Mouse (Mus musculus): ENCODE results near the gene Grhpr. TPM values are rescaled to one million over a fixed set of nuclear protein-coding genes. Genes with fewer than 3 reads are reported as not detected.

The Grhpr gene
- total and polyA plus RNA-seq, 2 experiments from 2014 or later, result 103 to 147 TPM

GRCm38 (mm10) chr4:45018452-45018980 lies 37.3 kb downstream of the Grhpr start, which contains the start of gene Polr1e:
Polr1e (plus strand) TSS chr4:45018583.
- under 1% methylated on average over 29 of the region's 29 CpGs for WGBS
- peaks cover 22% of the 10 kb centered on the region for H3K4me1 ChIP-seq (ENCODE audit: control insufficient read depth, insufficient read depth)
- peak within 1 kb of the TSS; percentile 75 for H3K4me3 ChIP-seq (ENCODE audit: low read depth, low read length)
- DNase-seq (ENCODE audit: low spot score) (peak; percentile 92), ATAC-seq (ENCODE audit: insufficient read depth, low read depth) (peak; percentile 91)
- no peak for TF ChIP-seq CTCF (IDR thresholded peaks at IDR 0.05; ENCODE audit: low read depth)
- no peak for TF ChIP-seq EP300 (IDR thresholded peaks at IDR 0.05; ENCODE audit: low read depth)
- H3K9me3 ChIP-seq (replicated peaks; ENCODE audit: control insufficient read depth, low read length), result no peaks in the 10 kb centered on the region
- H3K27ac ChIP-seq (ENCODE audit: low read depth), result peak within 1 kb of the TSS; percentile 52
- peak within 1 kb of the TSS; percentile 81 for H3K4me2 ChIP-seq (ENCODE audit: low read depth, low read length)
- H3K27me3 ChIP-seq (ENCODE audit: control insufficient read depth, insufficient read depth, low read length), result no peaks in the 10 kb centered on the region
- peak within 1 kb of the TSS; percentile 51 for H3K9ac ChIP-seq (replicated peaks; ENCODE audit: low read depth, low read length)
- H3K36me3 ChIP-seq (replicated peaks; ENCODE audit: control insufficient read depth, insufficient read depth, low read length), result peaks cover 9% of the 10 kb centered on the region

DNA sequence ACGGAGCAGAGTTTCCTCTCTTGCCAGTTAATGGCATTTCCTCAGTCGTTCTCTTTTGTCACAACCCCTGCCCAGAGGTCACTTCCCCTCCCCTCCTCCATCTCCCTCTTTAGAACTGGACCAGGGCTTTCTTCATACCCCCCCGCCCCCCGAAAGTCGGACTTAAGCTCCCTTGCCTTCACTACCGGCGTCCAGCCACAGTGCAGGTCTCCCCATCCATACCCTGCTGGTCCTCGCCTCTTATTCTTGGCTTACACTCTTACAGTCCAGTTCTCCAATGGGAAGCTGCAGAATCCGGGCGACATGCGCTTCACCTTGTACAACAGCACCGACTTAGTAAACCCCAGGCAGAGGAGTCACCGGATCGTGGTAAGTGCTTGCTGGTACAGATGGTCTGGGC lies 37.8 kb downstream of the Grhpr start:
- H3K9me3 ChIP-seq (replicated peaks; ENCODE audit: control insufficient read depth, low read length), result no peaks in the 10 kb centered on the region
- H3K4me2 ChIP-seq (ENCODE audit: low read depth, low read length), result peak overlapping the region; percentile 81
- peaks cover 14% of the 10 kb centered on the region for H3K36me3 ChIP-seq (replicated peaks; ENCODE audit: control insufficient read depth, insufficient read depth, low read length)
- TF ChIP-seq CTCF (IDR thresholded peaks at IDR 0.05; ENCODE audit: low read depth) (no peak), EP300 (IDR thresholded peaks at IDR 0.05; ENCODE audit: low read depth) (no peak)
- peak overlapping the region; percentile 51 for H3K9ac ChIP-seq (replicated peaks; ENCODE audit: low read depth, low read length)
- H3K27ac ChIP-seq (ENCODE audit: low read depth), result peak overlapping the region; percentile 52
- ATAC-seq (ENCODE audit: insufficient read depth, low read depth) (peak; percentile 38), DNase-seq (ENCODE audit: low spot score) (no peak)
- H3K4me1 ChIP-seq (ENCODE audit: control insufficient read depth, insufficient read depth), result peaks cover 18% of the 10 kb centered on the region
- peak overlapping the region; percentile 75 for H3K4me3 ChIP-seq (ENCODE audit: low read depth, low read length)
- H3K27me3 ChIP-seq (ENCODE audit: control insufficient read depth, insufficient read depth, low read length), result no peaks in the 10 kb centered on the region
- 2% methylated on average over 14 of the region's 14 CpGs for WGBS

DNA sequence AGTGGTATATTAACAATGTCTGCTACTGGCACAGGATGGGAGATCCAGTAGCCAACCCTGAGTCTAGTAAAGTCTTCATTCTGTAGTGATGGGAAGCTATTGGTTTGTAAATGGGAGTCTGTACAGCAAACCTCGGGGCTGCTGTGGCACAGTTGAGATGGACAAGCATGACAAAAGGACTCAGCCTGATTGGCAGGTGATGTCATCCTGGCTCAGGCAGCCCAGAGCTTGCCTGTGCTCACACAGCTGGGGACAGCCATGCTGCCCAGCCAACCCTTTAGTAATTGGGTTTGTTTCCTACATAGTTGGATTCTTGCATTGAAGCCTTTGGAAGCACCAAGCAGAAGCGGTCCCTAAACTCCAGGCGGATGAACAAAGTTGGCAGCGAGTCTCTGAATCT lies 45.3 kb downstream of the Grhpr start:
- Histone ChIP-seq H3K9me3 (replicated peaks; ENCODE audit: control insufficient read depth, low read length) (no peaks in the 10 kb centered on the region), H3K27ac (ENCODE audit: low read depth) (no peak overlapping the region), H3K4me1 (ENCODE audit: control insufficient read depth, insufficient read depth) (no peaks in the 10 kb centered on the region), H3K4me3 (ENCODE audit: low read depth, low read length) (no peak overlapping the region), H3K4me2 (ENCODE audit: low read depth, low read length) (no peak overlapping the region), H3K36me3 (replicated peaks; ENCODE audit: control insufficient read depth, insufficient read depth, low read length) (peaks cover 83% of the 10 kb centered on the region), H3K9ac (replicated peaks; ENCODE audit: low read depth, low read length) (no peak overlapping the region), H3K27me3 (ENCODE audit: control insufficient read depth, insufficient read depth, low read length) (no peaks in the 10 kb centered on the region)
- 87% methylated on average over 4 of the region's 4 CpGs for WGBS
- DNase-seq (ENCODE audit: low spot score), result no peak
- no peak for ATAC-seq (ENCODE audit: insufficient read depth, low read depth)
- TF ChIP-seq CTCF (IDR thresholded peaks at IDR 0.05; ENCODE audit: low read depth), result no peak
- no peak for TF ChIP-seq EP300 (IDR thresholded peaks at IDR 0.05; ENCODE audit: low read depth)

- DNase-seq (ENCODE audit: low spot score) (no peak), ATAC-seq (ENCODE audit: insufficient read depth, low read depth) (no peak)
- H3K27ac ChIP-seq (ENCODE audit: low read depth), result no peak overlapping the region
- H3K4me3 ChIP-seq (ENCODE audit: low read depth, low read length), result no peak overlapping the region
- TF ChIP-seq EP300 (IDR thresholded peaks at IDR 0.05; ENCODE audit: low read depth) (no peak), CTCF (IDR thresholded peaks at IDR 0.05; ENCODE audit: low read depth) (no peak)
- 75% methylated on average over 9 of the region's 9 CpGs for WGBS
- no peaks in the 10 kb centered on the region for H3K9me3 ChIP-seq (replicated peaks; ENCODE audit: control insufficient read depth, low read length)
- H3K27me3 ChIP-seq (ENCODE audit: control insufficient read depth, insufficient read depth, low read length), result no peaks in the 10 kb centered on the region
- no peak overlapping the region for H3K9ac ChIP-seq (replicated peaks; ENCODE audit: low read depth, low read length)
- H3K36me3 ChIP-seq (replicated peaks; ENCODE audit: control insufficient read depth, insufficient read depth, low read length), result peaks cover 81% of the 10 kb centered on the region
- peaks cover 7% of the 10 kb centered on the region for H3K4me1 ChIP-seq (ENCODE audit: control insufficient read depth, insufficient read depth)
- no peak overlapping the region for H3K4me2 ChIP-seq (ENCODE audit: low read depth, low read length)
These were observed 51.4 kb downstream of the Grhpr start for GRCm38 (mm10) chr4:45032586-45032985.

- H3K4me1 ChIP-seq (ENCODE audit: control insufficient read depth, insufficient read depth), result peaks cover 7% of the 10 kb centered on the region
- H3K27ac ChIP-seq (ENCODE audit: low read depth), result peak overlapping the region; percentile 62; the same call in 1 of the 2 replicates
- DNase-seq (ENCODE audit: low spot score) (peak; percentile 42), ATAC-seq (ENCODE audit: insufficient read depth, low read depth) (no peak)
- no peaks in the 10 kb centered on the region for H3K27me3 ChIP-seq (ENCODE audit: control insufficient read depth, insufficient read depth, low read length)
- H3K4me2 ChIP-seq (ENCODE audit: low read depth, low read length), result no peak overlapping the region
- H3K4me3 ChIP-seq (ENCODE audit: low read depth, low read length), result no peak overlapping the region
- WGBS, result 68% methylated on average over 16 of the region's 16 CpGs
- no peaks in the 10 kb centered on the region for H3K9me3 ChIP-seq (replicated peaks; ENCODE audit: control insufficient read depth, low read length)
- no peak for TF ChIP-seq CTCF (IDR thresholded peaks at IDR 0.05; ENCODE audit: low read depth)
- no peak for TF ChIP-seq EP300 (IDR thresholded peaks at IDR 0.05; ENCODE audit: low read depth)
- H3K9ac ChIP-seq (replicated peaks; ENCODE audit: low read depth, low read length), result 0 out of 2 replicates have a peak overlapping the region, but pooled peaks have one; percentile 1
- H3K36me3 ChIP-seq (replicated peaks; ENCODE audit: control insufficient read depth, insufficient read depth, low read length), result peaks cover 60% of the 10 kb centered on the region
These were observed 53.8 kb downstream of the Grhpr start for GRCm38 (mm10) chr4:45034693-45035628.
